Mouse (Mus musculus) kidney, postnatal 0 days (tissue): Measurements from ENCODE around the gene Psmd3. TPM values are rescaled to one million over a fixed set of nuclear protein-coding genes. Genes with fewer than 3 reads are reported as not detected.

Source experiments
- ATAC-seq: fragments of 200-750 bp; cut with Nextera tagmentation; replicated peaks from 2 replicates; pipeline ENCODE4 v1.8.0; 2017; ENCODE audit warnings: low read depth, moderate number of reproducible peaks, moderate TSS enrichment, moderate library complexity; ENCODE audit not compliant: low FRiP score
- DNase-seq: peaks from one replicate; pipeline ENCODE4 v3.0.0-alpha.2; 2016; ENCODE audit warnings: low spot score
- H3K27ac ChIP-seq: fragments of 300-500 bp; sonication (generic); 2 replicates; pipeline ENCODE4 v1.5.1; 2014; ENCODE audit warnings: mild to moderate bottlenecking
- H3K27me3 ChIP-seq: fragments of 300-500 bp; sonication (generic); 2 replicates; pipeline ENCODE4 v1.6.1; 2014; ENCODE audit warnings: low read length, mixed read lengths; ENCODE audit not compliant: insufficient read depth
- H3K36me3 ChIP-seq: fragments of 300-500 bp; sonication (generic); 2 replicates; pipeline ENCODE4 v1.6.1; 2014; ENCODE audit warnings: low read length, mixed read lengths; ENCODE audit not compliant: insufficient read depth
- H3K4me1 ChIP-seq: fragments of 300-500 bp; sonication (generic); replicated peaks from 2 replicates; pipeline ENCODE4 v1.6.1; 2014; ENCODE audit warnings: antibody characterized with exemption, low read length, mixed read lengths; ENCODE audit not compliant: insufficient read depth
- H3K4me2 ChIP-seq: fragments of 300-500 bp; sonication (generic); 2 replicates; pipeline ENCODE4 v1.6.1; 2014; ENCODE audit warnings: mild to moderate bottlenecking, low read length, moderate library complexity, mixed read lengths
- H3K4me3 ChIP-seq: fragments of 300-500 bp; sonication (generic); replicated peaks from 2 replicates; pipeline ENCODE4 v1.5.1; 2014; ENCODE audit warnings: low read depth, low read length
- H3K9ac ChIP-seq: fragments of 300-500 bp; sonication (generic); 2 replicates; pipeline ENCODE4 v1.6.1; 2014; ENCODE audit warnings: low read depth, low read length
- H3K9me3 ChIP-seq: fragments of 300-500 bp; sonication (generic); replicated peaks from 2 replicates; pipeline ENCODE4 v1.6.1; 2016; ENCODE audit warnings: low read length, inconsistent platforms, mixed read lengths
- CTCF ChIP-seq: IDR thresholded peaks from 2 replicates; pipeline ENCODE4 v1.5.1; 2016; ENCODE audit warnings: antibody characterized with exemption, low read depth, mild to moderate bottlenecking, moderate library complexity
- WGBS: fragments of 180-500 bp; shearing (Covaris S2); extraction: QIAGEN DNeasy Blood & Tissue Kit; methylation state at CpG from one replicate; pipeline ENCODE4 v1.1.7; 2014; 5-methylcytosine and 5-hydroxymethylcytosine counted together
- polyA plus RNA-seq: library from polyadenylated mRNA; unstranded; fragments of >200 nt; fragmentation: Nextera tagmentation; extraction: Ambion mirVana; gene quantifications from 2 replicates; pipeline ENCODE4 v1.2.1, GENCODE M21; 2015

Gene Psmd3
- polyA plus RNA-seq, 1 experiment from 2014 or later, result 234 TPM

GRCm38 (mm10) chr11:98740393-98741050, 58.2 kb downstream of the Psmd3 start, which contains the start of gene Thra:
TSS of gene Thra (plus strand) at chr11:98740638.
- peak within 1 kb of the TSS; percentile 95 for H3K27ac ChIP-seq
- peaks cover 44% of the 10 kb centered on the region for H3K4me1 ChIP-seq
- under 1% methylated on average over 22 of the region's 22 CpGs for WGBS
- peak; percentile 31 for ATAC-seq
- peak within 1 kb of the TSS; percentile 97 for H3K4me3 ChIP-seq
- DNase-seq, result peak; percentile 86
- no peaks in the 10 kb centered on the region for H3K27me3 ChIP-seq
- peak within 1 kb of the TSS; percentile 84 for H3K4me2 ChIP-seq
- H3K36me3 ChIP-seq, result no peaks in the 10 kb centered on the region
- H3K9ac ChIP-seq, result peak within 1 kb of the TSS; percentile 90
- no peak for TF ChIP-seq CTCF
- H3K9me3 ChIP-seq, result no peaks in the 10 kb centered on the region

GRCm38 (mm10) chr11:98741051-98741620, 58.8 kb downstream of the Psmd3 start:
- peak overlapping the region; percentile 84 for H3K4me2 ChIP-seq
- no peaks in the 10 kb centered on the region for H3K27me3 ChIP-seq
- no peaks in the 10 kb centered on the region for H3K9me3 ChIP-seq
- 0% methylated on average over 17 of the region's 17 CpGs for WGBS
- TF ChIP-seq CTCF, result no peak
- H3K27ac ChIP-seq, result peak overlapping the region; percentile 95
- peak overlapping the region; percentile 90 for H3K9ac ChIP-seq
- H3K4me1 ChIP-seq, result peaks cover 50% of the 10 kb centered on the region
- H3K36me3 ChIP-seq, result no peaks in the 10 kb centered on the region
- ATAC-seq, result no peak
- peak overlapping the region; percentile 97 for H3K4me3 ChIP-seq
- no peak for DNase-seq

- Histone ChIP-seq H3K27ac (peak overlapping the region; percentile 95), H3K36me3 (no peaks in the 10 kb centered on the region), H3K4me1 (peaks cover 56% of the 10 kb centered on the region), H3K9ac (peak overlapping the region; percentile 90), H3K4me2 (peak overlapping the region; percentile 84), H3K9me3 (no peaks in the 10 kb centered on the region), H3K27me3 (no peaks in the 10 kb centered on the region), H3K4me3 (peak overlapping the region; percentile 97)
- WGBS, result under 1% methylated on average over 72 of the region's 86 CpGs
- ATAC-seq (peak; percentile 76), DNase-seq (peak; percentile 89)
- TF ChIP-seq CTCF, result peak; percentile 50; the same call in 1 of the 2 replicates
These were observed 59.5 kb downstream of the Psmd3 start for GRCm38 (mm10) chr11:98741622-98742396.

GRCm38 (mm10) chr11:98742397-98743291, 60.3 kb downstream of the Psmd3 start:
- Histone ChIP-seq H3K4me1 (peaks cover 62% of the 10 kb centered on the region), H3K4me3 (peak overlapping the region; percentile 97), H3K27ac (peak overlapping the region; percentile 95), H3K4me2 (peak overlapping the region; percentile 84), H3K36me3 (no peaks in the 10 kb centered on the region), H3K9ac (peak overlapping the region; percentile 90), H3K27me3 (no peaks in the 10 kb centered on the region), H3K9me3 (no peaks in the 10 kb centered on the region)
- 1% methylated on average over 21 of the region's 21 CpGs for WGBS
- ATAC-seq (0 out of 2 replicates have a peak, but pooled peaks have one; percentile 7), DNase-seq (peak; percentile 32)
- TF ChIP-seq CTCF, result no peak

GRCm38 (mm10) chr11:98743655-98744345, 61.4 kb downstream of the Psmd3 start:
- H3K4me1 ChIP-seq, result peaks cover 74% of the 10 kb centered on the region
- H3K9me3 ChIP-seq, result no peaks in the 10 kb centered on the region
- H3K9ac ChIP-seq, result peak overlapping the region; percentile 42; the same call in 1 of the 2 replicates
- peak overlapping the region; percentile 95 for H3K27ac ChIP-seq
- peak; percentile 33 for ATAC-seq
- no peaks in the 10 kb centered on the region for H3K27me3 ChIP-seq
- DNase-seq, result peak; percentile 93
- H3K36me3 ChIP-seq, result no peaks in the 10 kb centered on the region
- 9% methylated on average over 9 of the region's 9 CpGs for WGBS
- TF ChIP-seq CTCF, result no peak
- peak overlapping the region; percentile 84 for H3K4me2 ChIP-seq
- peak overlapping the region; percentile 97 for H3K4me3 ChIP-seq
